Mouse (Mus musculus) hindbrain, embryonic 11.5 days (tissue): ENCODE results near the gene Rtl9. TPM values are rescaled to one million over a fixed set of nuclear protein-coding genes. Genes with fewer than 3 reads are reported as not detected.

ENCODE experiments used
- ATAC-seq: fragments of 200-750 bp; cut with Nextera tagmentation; 2 replicates; pipeline ENCODE4 v1.8.0; 2017; ENCODE audit warnings: mild to moderate bottlenecking, moderate TSS enrichment, moderate library complexity; ENCODE audit not compliant: low FRiP score
- DNase-seq: peaks from one replicate; pipeline ENCODE4 v3.0.0-alpha.2; 2015; ENCODE audit warnings: low spot score
- H3K27ac ChIP-seq: fragments of 300-500 bp; sonication (generic); 2 replicates; pipeline ENCODE4 v1.5.1; 2014; ENCODE audit warnings: mild to moderate bottlenecking, low read depth, low read length
- H3K27me3 ChIP-seq: fragments of 300-500 bp; sonication (generic); 2 replicates; pipeline ENCODE4 v1.6.1; 2014; ENCODE audit warnings: mild to moderate bottlenecking, low read length, moderate library complexity, mixed read lengths; ENCODE audit not compliant: control insufficient read depth, insufficient read depth
- H3K36me3 ChIP-seq: fragments of 300-500 bp; sonication (generic); 2 replicates; pipeline ENCODE4 v1.6.1; 2014; ENCODE audit warnings: mild to moderate bottlenecking, low read length, moderate library complexity, mixed read lengths; ENCODE audit not compliant: control insufficient read depth, insufficient read depth
- H3K4me1 ChIP-seq: fragments of 300-500 bp; sonication (generic); replicated peaks from 2 replicates; pipeline ENCODE4 v1.6.1; 2014; ENCODE audit warnings: low read length, mixed read lengths; ENCODE audit not compliant: control insufficient read depth, insufficient read depth
- H3K4me2 ChIP-seq: fragments of 300-500 bp; sonication (generic); replicated peaks from 2 replicates; pipeline ENCODE4 v1.6.1; 2014; ENCODE audit warnings: mild to moderate bottlenecking, low read depth, low read length
- H3K4me3 ChIP-seq: fragments of 300-500 bp; sonication (generic); 2 replicates; pipeline ENCODE4 v1.5.1; 2014; ENCODE audit warnings: low read depth, low read length
- H3K9ac ChIP-seq: fragments of 300-500 bp; sonication (generic); 2 replicates; pipeline ENCODE4 v1.6.1; 2014; ENCODE audit warnings: low read depth, low read length
- H3K9me3 ChIP-seq: fragments of 300-500 bp; sonication (generic); 2 replicates; pipeline ENCODE4 v1.6.1; 2016; ENCODE audit warnings: low read length; ENCODE audit not compliant: control insufficient read depth
- polyA plus RNA-seq: library from polyadenylated mRNA; unstranded; fragments of >200 nt; fragmentation: Nextera tagmentation; extraction: Ambion mirVana; gene quantifications from 2 replicates; pipeline ENCODE4 v1.2.1, GENCODE M21; 2014

Rtl9 gene
- polyA plus RNA-seq, 1 experiment from 2014 or later: 0.62 TPM

DNA sequence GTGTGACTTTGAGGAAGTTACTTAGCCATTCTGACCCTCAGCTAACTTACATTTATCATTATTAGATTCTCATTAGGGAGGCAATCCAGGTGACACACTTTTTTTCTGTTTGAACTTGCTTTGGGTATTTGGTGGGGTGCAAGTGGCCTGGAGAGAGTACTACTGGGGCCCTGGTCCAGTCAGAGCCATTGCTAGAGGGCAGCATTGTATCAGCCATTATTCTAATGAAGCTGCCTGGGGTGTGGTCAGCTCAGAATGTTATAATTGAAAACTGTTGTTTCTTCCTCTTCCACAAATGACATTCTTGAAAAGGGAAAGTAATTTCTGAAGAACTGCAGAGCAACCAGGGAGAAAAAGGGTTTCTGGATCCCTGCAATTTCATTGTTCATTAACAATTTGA, 13.2 kb downstream of the Rtl9 start:
- no peaks in the 10 kb centered on the region for H3K9me3 ChIP-seq
- no peak overlapping the region for H3K9ac ChIP-seq
- no peaks in the 10 kb centered on the region for H3K27me3 ChIP-seq
- no peaks in the 10 kb centered on the region for H3K36me3 ChIP-seq
- no peaks in the 10 kb centered on the region for H3K4me1 ChIP-seq
- no peak overlapping the region for H3K27ac ChIP-seq
- ATAC-seq: no peak
- DNase-seq: no peak
- H3K4me3 ChIP-seq: no peak overlapping the region
- H3K4me2 ChIP-seq: no peak overlapping the region

Other genes with a start within 250 kb of the Rtl9 start
- gene Ammecr1, start 132.9 kb upstream of the Rtl9 start, polyA plus RNA-seq: 12.3 and 15.0 TPM in 2 replicates